Mouse (Mus musculus) lung, adult 2 months (tissue): ENCODE data around the gene Fbxw11. TPM values are rescaled to one million over a fixed set of nuclear protein-coding genes. Genes with fewer than 3 reads are reported as not detected.

Experiments used
- DNase-seq: peaks from one replicate; pipeline ENCODE4 v3.0.0; 2022
- H3K4me1 ChIP-seq: fragments of 200-500 bp; 2 replicates; pipeline ENCODE4 v1.6.1; 2011; ENCODE audit warnings: low read length; ENCODE audit not compliant: control insufficient read depth, insufficient read depth
- H3K4me3 ChIP-seq: fragments of 200-500 bp; replicated peaks from 2 replicates; pipeline ENCODE3; 2011; ENCODE audit warnings: low read depth, mild to moderate bottlenecking, control low read depth, low read length; ENCODE audit errors: extremely low read depth
- CTCF ChIP-seq: fragments of 200-500 bp; IDR thresholded peaks from 2 replicates; pipeline ENCODE4 v1.5.1; 2011; ENCODE audit warnings: mild to moderate bottlenecking, low read length, control low read depth; ENCODE audit not compliant: insufficient read depth
- POLR2A ChIP-seq: fragments of 200-500 bp; IDR thresholded peaks from 2 replicates; pipeline ENCODE4 v1.6.1; 2011; ENCODE audit warnings: low read depth, mild to moderate bottlenecking, control low read depth, low read length, borderline replicate concordance; ENCODE audit errors: extremely low read depth
- WGBS: fragments of 180-500 bp; shearing (Covaris S2); methylation state at CpG from one replicate; pipeline ENCODE4 v1.1.7; 2018; 5-methylcytosine and 5-hydroxymethylcytosine counted together
- polyA plus RNA-seq: library from polyadenylated mRNA; depleted of rRNA; stranded (reverse); fragments of >200 nt; gene quantifications from 2 replicates; pipeline ENCODE4 v1.2.3, GENCODE M21; 2012

Fbxw11 gene
- polyA plus RNA-seq, 1 experiment = 49.2 TPM

- no peak overlapping the region for H3K4me3 ChIP-seq
- no peak for TF ChIP-seq CTCF
- no peak for TF ChIP-seq POLR2A
- WGBS = 46% methylated on average over 2 of the region's 2 CpGs
- no peak for DNase-seq
- peaks cover 4% of the 10 kb centered on the region; the same call in 1 of the 2 replicates for H3K4me1 ChIP-seq
These were observed 7.7 kb upstream of the Fbxw11 start for GRCm38 (mm10) chr11:32634842-32635241.

GRCm38 (mm10) chr11:32636275-32636674, 6.2 kb upstream of the Fbxw11 start:
- Histone ChIP-seq H3K4me3 (no peak overlapping the region), H3K4me1 (peaks cover 10% of the 10 kb centered on the region)
- WGBS = 23% methylated on average over 4 of the region's 4 CpGs
- TF ChIP-seq CTCF (no peak), POLR2A (no peak)
- DNase-seq = no peak

- no peak for TF ChIP-seq CTCF
- no peak for TF ChIP-seq POLR2A
- Histone ChIP-seq H3K4me1 (peaks cover 18% of the 10 kb centered on the region), H3K4me3 (no peak overlapping the region)
- 71% methylated on average over 8 of the region's 8 CpGs for WGBS
- DNase-seq = no peak
These were observed 3.8 kb upstream of the Fbxw11 start for GRCm38 (mm10) chr11:32638521-32639255.

GRCm38 (mm10) chr11:32640617-32641016, 1.9 kb upstream of the Fbxw11 start:
- H3K4me1 ChIP-seq = peaks cover 20% of the 10 kb centered on the region
- TF ChIP-seq CTCF = no peak
- TF ChIP-seq POLR2A = no peak
- no peak overlapping the region for H3K4me3 ChIP-seq
- 86% methylated on average over 4 of the region's 4 CpGs for WGBS
- no peak for DNase-seq

- no peak for DNase-seq
- under 1% methylated on average over 54 of the region's 54 CpGs for WGBS
- no peak for TF ChIP-seq POLR2A
- no peak for TF ChIP-seq CTCF
- peaks cover 22% of the 10 kb centered on the region for H3K4me1 ChIP-seq
- H3K4me3 ChIP-seq = peak overlapping the region; percentile 92
These were observed 669 bp downstream of the Fbxw11 start for GRCm38 (mm10) chr11:32642899-32643886.

- TF ChIP-seq POLR2A (no peak), CTCF (no peak)
- WGBS = 2% methylated on average over 3 of the region's 3 CpGs
- Histone ChIP-seq H3K4me3 (no peak overlapping the region), H3K4me1 (peaks cover 22% of the 10 kb centered on the region)
- no peak for DNase-seq
These were observed 1.5 kb downstream of the Fbxw11 start for GRCm38 (mm10) chr11:32644010-32644409.

- peaks cover 25% of the 10 kb centered on the region for H3K4me1 ChIP-seq
- no peak for DNase-seq
- 60% methylated on average over 2 of the region's 2 CpGs for WGBS
- TF ChIP-seq CTCF (no peak), POLR2A (no peak)
- H3K4me3 ChIP-seq = no peak overlapping the region
These were observed 4.7 kb downstream of the Fbxw11 start for GRCm38 (mm10) chr11:32647265-32647664.

- DNase-seq = no peak
- Histone ChIP-seq H3K4me1 (peaks cover 24% of the 10 kb centered on the region), H3K4me3 (no peak overlapping the region)
- TF ChIP-seq POLR2A (no peak), CTCF (no peak)
These were observed 7.8 kb downstream of the Fbxw11 start for GRCm38 (mm10) chr11:32650236-32650749.

- TF ChIP-seq CTCF = no peak
- TF ChIP-seq POLR2A = no peak
- Histone ChIP-seq H3K4me1 (peaks cover 27% of the 10 kb centered on the region), H3K4me3 (no peak overlapping the region)
- no peak for DNase-seq
- WGBS = 64% methylated on average over 7 of the region's 7 CpGs
These were observed 8.5 kb downstream of the Fbxw11 start for GRCm38 (mm10) chr11:32650893-32651590.
